Mouse (Mus musculus) urinary bladder, postnatal 10 days (tissue): ENCODE data around the gene Adat2.
A peak's percentile ranks its signal among the peaks of the same experiment; 100 is the strongest.

Experiments
- DNase-seq: peaks from one replicate; pipeline ENCODE4 v3.0.0; 2022; ENCODE audit warnings: low spot score

The Adat2 gene

GRCm38 (mm10) chr10:13552646-13553497 lies at the start of gene Adat2, which contains the start of gene Pex3:
Gene Adat2 (plus strand): TSS chr10:13552894.
Gene Pex3 (minus strand): TSS chr10:13553142.
- peak; percentile 65 for DNase-seq

GRCm38 (mm10) chr10:13521857-13522256 lies 30.8 kb upstream of the Adat2 start:
- DNase-seq, result no peak

DNA sequence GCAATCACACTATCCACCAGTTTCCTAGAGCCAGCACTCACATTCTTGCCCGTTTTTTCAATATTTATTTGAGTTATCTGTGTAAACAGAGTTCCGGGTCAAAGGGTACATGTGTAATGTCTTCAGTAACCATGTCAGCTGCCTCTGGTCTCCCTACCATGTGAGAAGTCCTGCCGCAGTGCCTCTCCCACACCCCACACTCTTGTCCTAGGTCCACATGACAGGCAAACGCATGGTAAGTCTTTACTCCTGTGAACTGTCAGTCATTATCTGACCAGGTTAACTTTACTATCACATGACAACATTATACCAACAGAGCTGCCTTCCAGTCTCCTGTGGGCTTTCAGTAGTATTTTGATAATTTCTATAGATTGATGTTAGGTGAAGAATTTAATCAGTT lies 24.5 kb upstream of the Adat2 start:
- no peak for DNase-seq

GRCm38 (mm10) chr10:13534751-13535150 lies 17.9 kb upstream of the Adat2 start:
- no peak for DNase-seq

- DNase-seq, result no peak
These were observed 16.0 kb upstream of the Adat2 start for GRCm38 (mm10) chr10:13536706-13537105.

DNA sequence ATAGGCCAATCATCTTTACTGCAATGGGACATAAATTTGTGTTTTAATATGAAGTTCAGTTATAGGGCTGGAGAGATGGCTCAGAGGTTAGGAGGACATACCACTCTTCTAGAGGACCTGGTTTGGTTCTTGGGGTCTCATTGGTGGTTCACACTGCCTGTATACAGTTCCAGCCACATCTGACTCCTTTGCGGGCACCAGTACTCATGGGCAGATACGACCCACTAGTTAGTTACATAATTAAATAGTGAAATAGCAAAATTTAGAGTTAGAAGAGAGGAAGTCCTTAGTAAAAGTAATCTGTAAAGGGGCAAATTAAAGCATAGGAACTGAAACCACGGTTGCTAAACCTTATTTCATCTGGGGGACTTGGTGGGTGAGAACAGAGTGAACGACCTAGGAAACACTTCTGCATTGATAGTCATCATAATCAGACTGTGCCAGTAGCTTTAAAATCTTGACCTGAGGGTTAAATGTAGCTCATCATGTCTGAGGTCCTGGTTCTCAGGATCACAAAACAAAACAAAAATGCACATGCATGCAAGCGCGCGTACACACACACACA lies 12.8 kb upstream of the Adat2 start:
- no peak for DNase-seq

DNA sequence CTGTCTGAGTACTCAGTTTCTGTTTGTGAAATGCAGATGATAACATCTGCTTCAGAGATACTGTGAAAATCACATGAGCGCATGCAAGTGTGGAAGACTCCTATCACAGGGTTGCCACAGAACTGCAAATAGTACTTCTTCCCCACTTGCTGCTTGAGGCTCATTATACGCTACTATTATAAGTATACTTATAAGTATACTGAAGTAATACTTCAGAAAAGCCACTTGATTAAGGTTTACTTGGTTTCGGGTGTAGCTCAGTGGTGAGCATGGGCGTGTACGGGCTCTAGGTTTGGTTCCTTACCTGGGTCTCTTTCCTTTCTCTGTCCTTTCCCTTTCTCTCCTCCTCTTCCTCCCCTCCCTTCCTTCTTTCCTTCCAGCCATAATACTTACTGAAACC lies 11.0 kb upstream of the Adat2 start:
- DNase-seq, result no peak

DNA sequence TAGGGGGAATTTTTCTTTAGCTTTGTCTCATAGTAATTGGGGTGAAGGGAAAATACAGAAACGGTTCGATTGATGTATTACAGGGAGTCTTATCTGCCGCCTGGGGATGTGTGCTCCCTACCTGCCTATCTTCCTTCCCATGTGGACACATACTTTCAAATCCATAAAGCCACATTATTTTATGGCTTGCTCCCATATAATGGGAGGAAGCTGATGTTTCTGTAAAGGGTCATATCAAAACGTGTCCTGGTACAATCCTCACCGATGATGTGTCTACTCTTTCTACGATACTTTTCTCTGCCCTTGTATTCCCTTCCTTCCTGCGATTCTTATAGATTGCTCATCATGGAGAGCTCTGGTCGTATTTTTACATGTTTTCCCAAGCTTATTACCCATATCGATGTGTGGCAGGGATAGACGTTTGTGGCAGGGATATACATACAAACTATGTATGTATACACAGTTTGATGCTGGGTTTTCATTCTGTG lies 848 bp downstream of the Adat2 start:
- no peak for DNase-seq

DNA sequence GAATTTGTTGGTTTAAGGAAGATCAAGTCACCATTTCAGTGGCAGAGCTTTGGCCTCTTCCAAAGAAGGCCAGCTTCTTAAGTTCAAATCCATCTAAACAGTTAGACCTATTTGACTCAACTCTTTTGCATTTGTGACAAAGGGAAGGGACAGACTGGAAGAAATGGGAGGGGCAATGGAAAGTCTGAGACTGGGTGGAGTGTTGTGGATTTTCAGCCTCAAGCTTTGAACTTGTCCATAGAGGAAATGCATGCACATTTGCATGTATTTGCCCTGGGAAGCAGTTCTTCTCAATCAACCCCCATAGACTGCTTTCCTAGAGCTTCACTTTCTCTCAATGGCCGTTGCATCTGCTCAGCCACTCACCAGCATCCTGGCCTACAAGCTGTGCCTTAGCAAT lies 1.6 kb downstream of the Adat2 start:
- no peak for DNase-seq

DNA sequence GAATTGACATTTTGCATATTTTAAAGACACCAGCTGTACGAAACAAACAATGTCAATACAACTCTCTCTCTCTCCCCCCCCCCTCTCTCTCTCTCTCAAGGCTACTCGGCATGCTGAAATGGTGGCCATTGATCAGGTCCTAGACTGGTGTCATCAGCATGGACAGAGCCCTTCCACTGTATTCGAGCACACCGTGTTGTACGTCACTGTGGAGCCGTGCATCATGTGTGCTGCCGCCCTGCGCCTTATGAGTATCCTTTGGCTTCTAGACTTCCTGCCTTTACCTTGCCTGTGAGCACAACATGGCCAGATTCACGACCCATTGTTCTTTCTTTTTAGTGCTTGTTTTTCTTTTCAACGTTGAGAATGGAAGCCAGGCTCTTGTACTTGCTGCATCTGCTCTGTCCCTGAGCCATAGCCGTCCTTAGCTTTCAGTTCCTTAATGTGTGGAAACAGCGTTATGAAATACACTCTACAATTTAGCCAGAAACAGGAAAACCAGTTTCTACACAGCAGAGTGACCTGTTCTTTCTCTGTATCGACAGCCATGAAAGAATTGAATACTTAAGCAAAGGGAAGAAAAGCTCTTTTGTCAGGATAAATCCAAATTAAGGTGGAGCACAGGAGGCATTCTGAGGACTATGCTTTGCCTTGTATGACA lies 7.5 kb downstream of the Adat2 start:
- no peak for DNase-seq

- no peak for DNase-seq
These were observed 11.8 kb downstream of the Adat2 start for GRCm38 (mm10) chr10:13564364-13565079.

DNA sequence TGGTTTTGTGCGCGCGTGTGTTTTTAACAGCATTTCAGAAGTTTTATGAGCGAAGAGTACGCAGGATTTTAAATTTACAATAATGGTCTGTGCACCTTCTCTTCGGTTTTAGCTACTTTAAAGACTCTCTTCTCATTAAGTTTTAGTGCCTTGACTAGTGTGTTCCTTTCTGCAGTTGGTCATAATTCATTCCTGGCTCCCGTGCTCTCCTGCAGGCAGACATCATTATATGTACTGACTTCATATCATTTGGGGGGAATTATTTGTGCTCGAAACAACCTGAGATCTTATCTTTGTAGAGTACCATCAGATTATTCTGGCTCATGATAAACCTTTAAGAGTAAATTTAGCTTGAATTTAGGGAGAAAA lies 12.4 kb downstream of the Adat2 start:
- no peak for DNase-seq

DNA sequence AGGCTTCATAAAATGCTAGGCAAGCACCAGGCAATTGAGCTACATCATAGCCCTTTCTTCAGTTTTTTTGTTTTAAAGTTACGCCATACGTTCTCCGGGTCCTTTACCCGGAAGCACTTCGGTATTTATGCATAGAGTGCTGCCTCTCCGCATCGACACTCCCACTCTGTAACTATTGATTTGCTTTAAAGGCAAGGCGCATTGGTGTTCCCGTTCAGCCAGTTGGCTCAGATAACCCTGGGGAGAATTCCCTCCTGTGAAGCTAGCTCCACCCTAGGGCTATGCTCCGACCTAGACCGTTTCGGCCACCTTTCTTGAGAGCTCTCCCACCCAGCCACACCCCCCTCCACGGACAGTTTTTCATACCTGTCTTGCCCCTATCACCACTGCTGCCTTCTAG lies 13.7 kb downstream of the Adat2 start:
- no peak for DNase-seq

GRCm38 (mm10) chr10:13569818-13570217 lies 17.1 kb downstream of the Adat2 start:
- no peak for DNase-seq

DNA sequence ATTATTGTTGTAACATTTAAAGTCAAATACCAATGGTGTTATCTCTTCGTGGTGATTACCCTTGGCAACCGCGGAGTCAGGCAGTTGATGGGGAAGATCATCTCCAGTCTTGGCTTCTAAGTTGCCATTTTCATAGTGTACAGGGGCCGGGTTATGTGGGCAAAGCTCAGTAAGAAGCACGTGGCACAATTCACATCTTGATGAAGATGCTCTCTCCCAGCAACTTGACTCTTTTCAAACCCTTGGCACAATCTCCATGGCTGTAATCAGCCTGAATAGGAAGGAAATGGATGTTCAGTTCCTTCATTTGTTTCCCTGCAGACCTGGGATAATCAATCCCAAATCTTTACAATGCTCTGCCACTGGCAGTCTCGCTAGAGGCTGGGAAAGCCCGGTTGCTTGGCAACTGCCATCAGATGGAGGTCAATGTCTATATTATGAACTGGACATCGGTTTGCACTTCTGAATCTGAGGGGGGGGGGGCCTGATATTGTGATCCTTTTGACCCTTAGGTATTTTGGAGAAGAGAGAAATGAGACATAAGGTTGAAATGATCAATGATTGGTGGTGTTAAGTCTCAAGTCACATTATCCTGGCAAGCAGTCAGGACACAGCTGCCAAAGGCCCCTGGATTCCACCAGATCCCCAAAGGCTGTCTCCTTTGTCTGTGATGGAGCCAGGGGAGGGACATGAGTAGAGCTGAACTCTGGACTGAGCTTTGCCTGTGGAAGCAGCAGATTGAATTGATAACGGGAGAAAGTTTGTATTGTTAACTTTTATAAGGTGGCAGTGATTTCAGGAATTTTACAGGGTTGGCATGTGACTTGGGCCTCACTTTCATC lies 18.2 kb downstream of the Adat2 start:
- DNase-seq, result no peak

DNA sequence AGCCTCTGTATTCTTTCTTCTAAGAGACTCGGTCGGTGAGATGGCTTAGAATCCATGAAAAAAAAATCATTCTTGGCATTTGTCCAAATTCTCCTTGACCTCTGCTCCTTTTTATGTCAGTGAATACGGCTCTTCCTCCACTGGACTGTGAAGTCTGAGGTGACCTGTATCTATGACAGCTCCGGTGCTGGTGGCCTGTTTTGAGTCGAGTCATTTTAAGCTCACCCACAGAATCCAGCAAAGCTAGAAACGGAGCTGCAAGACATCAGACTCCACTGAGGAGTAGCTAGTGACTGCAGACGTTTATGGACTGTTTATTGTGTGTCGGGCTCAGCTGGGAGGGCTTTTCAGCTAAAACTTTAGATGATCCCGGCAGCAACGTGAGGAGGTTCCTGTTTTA lies 19.3 kb downstream of the Adat2 start:
- DNase-seq, result no peak

- no peak for DNase-seq
These were observed 19.7 kb downstream of the Adat2 start for GRCm38 (mm10) chr10:13572410-13572809.

DNA sequence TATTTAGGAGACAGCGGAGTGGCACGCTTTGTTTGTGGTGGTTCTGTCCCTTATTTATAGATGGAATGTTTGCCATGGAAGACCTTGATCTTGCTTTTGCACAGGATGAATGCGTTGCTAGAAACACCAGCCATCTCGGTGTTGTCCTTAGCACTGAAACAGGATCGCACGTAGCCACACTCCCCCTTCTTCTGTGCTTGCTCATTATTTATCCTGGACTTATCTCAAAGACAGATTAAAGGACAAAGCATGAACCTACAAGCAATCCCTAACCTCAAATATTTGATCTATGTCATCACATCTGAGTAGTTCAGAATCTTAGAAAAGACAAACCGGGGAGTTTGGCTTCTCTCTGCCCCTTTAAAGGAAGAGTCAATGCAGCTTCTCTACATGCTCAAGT lies 24.4 kb downstream of the Adat2 start:
- no peak for DNase-seq

GRCm38 (mm10) chr10:13587914-13588313 lies 35.2 kb downstream of the Adat2 start:
- no peak for DNase-seq

- DNase-seq, result no peak
These were observed 39.5 kb downstream of the Adat2 start for GRCm38 (mm10) chr10:13592196-13592595.

DNA sequence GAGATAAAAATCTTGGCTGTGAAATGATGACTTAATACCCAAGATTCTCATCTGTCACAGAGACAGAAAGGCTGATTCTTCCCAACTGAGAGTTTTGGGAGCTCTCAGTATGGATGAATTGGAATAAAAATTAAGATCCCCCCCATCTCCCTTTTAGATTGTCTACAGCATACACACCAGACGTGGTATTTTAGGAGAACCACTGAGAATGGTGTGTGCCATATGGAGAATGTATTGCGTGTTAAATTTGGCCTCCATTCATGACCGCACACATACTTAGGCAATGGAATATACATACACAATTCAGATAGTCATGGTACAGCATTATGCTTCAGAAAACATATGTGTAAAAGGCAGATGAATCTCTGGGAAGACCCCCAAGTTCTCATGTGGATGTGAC lies 40.8 kb downstream of the Adat2 start:
- DNase-seq, result no peak

GRCm38 (mm10) chr10:13596073-13596472 lies 43.4 kb downstream of the Adat2 start:
- no peak for DNase-seq
